Mouse (Mus musculus) neutrophil, adult 5-6 weeks (primary cell): ENCODE data around the gene a. TPM values are rescaled to one million over a fixed set of nuclear protein-coding genes. Genes with fewer than 3 reads are reported as not detected.
"Not testable (repeated sequence)": the region's sequence is repeated elsewhere in the genome, so short reads cannot be mapped to it uniquely, and the experiment has no call there.

Experiments
- ATAC-seq: fragments of 151-379, 151-347 bp; 2 replicates; pipeline ENCODE4 v1.8.0; 2017; ENCODE audit warnings: mild to moderate bottlenecking, moderate TSS enrichment; ENCODE audit not compliant: insufficient number of reproducible peaks, poor library complexity, low FRiP score, severe bottlenecking; ENCODE audit errors: extremely low read depth
- total RNA-seq: library from RNA; stranded (forward); fragments of 200-1000 nt; gene quantifications from 2 replicates; pipeline ENCODE4 v1.2.3, GENCODE M21; 2017

a gene
- total RNA-seq, 1 experiment from 2014 or later: not detected

DNA sequence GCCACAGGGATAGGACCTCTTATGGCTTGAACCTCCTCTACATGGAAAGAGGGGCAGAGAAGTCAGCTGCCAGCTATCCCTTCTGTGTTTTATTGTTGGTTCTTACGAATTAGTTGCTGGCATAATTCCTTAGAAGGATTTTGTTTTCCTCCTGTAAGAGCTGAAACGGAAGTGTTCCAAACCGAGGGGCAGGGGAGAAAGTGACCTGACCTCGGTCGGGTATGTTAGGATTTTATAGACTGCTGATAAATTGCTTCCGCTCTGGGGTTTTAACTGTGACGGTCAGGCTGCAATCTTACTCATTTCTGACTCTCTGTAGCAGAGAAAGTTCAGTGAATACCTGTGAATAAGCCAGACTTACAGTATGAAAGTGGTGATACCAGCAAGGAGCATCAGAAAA, 158.2 kb downstream of the a start:
- ATAC-seq: no peak

DNA sequence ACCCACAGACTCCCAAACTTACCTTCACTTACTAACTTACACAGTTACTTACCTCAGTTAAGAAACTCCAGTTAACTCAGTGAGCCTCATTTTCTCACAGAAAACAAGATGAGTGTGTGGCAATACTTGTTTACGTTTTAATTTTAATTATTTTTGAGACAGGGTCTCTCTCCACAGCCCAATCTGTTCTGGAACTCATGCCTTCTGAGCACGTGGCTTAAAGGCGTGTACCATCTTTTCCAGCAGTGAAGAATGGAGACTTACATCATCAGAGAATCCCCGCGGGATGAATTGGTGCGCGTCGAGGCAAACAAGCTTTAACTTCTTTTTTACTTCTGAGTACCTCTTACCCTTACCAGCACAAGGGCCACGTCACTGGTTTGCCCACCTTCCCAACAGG, 158.7 kb downstream of the a start:
- no peak for ATAC-seq

DNA sequence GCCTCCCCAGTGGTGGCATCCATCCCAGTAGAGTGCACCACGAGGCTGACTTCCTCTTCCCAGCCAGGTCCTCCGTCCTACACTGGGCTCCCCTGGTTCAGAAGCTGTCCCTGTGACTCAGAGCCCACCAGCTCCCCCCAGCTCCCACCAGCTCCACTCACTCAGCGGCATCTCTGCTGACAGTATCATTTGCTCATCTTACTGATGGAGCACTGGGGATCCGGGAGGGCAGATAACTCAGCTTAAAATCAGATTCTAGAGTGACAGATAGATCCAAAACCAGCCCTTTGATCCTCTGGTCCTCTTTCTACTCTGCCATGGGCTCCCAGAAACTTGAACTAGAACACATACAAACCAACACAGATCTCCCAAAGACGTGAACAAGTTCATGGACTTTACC, 159.4 kb downstream of the a start:
- no peak for ATAC-seq

DNA sequence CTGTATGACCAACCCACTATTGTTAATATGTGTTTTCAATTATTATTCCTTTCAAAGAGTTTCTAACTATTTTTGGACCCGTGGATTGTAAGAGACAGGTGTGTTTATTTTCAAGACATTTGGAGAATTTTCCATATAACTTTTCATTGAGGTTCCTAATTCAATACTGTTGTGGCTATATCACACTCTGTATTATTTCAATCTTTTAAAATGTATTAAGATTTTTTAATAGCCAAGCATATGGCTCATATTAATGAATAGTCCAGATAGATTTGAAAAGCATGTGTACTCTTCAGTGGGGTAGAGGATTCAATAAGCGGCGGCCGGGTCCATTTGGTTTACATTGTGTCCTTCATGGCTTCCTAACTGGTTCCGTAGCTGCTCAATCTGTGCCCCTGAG, 168.3 kb downstream of the a start:
- ATAC-seq: no peak

DNA sequence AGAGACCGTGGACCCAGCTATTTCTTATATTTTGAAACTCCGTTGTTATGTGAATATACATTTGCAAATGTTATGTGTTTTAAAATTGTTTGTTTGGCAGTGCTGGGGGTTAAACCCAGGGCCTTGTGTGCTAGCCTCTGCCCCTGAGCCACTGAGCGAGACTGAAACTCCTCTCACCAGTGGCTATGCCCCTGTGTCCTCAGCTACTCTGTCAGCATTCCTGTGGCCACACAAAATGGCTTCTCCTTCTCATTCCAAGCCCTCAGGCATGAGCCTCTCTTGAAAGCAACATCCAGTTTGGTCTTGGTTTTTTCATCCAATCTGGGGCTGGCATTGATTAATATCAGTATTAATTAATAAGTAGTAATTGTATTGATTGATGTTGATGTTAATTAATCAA, 168.7 kb downstream of the a start:
- no peak for ATAC-seq

DNA sequence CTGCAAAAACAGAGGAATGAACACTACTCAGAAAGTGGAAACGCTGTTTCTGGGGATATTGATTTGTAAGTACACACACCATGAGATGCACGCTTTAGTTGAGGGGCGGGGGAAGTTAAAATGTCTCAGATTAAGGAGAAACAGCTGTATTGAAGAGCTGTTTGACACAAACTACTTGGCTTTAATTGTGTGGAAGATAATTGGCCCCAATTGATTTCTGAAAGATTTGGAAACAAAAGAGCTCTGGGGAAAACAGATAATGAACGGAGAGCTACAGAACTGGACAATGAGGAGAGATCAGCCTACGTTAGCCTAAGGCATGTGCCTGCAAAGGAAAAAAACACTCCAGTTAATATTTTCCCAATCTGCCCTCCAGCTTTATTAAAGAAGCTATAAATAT, 172.0 kb downstream of the a start:
- no peak for ATAC-seq

DNA sequence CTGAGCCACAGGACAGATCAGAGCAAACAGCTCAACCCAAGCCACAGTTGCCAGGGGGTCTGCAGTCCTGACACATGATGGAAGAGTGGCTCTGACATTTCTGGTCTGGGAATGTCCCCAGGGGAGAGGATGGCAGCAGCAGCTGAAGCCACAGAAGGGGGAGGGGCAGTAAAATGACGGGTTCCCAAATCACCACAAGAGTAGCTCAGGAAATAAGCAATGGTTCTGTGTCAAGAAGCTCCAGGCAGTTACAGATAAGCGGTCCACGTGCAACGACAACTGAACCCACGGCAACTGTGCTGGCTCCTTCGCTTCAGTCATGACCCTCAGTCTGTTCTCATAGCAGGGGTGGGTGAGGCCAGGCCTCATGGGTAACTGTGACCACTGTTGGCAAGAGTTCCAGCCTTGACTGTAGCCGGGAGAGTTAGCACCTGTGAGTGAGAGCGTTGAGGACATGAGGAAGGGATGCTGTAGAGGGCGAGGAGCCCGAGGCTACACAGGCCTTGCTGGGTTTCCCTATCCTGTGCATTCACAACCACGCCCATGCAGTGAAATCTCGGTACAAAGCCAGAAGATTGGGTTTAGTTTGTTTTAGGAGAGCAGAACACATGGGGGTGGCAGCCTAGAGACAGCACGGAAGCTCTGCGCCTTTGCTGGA, 178.7 kb downstream of the a start:
- not testable (repeated sequence) for ATAC-seq

DNA sequence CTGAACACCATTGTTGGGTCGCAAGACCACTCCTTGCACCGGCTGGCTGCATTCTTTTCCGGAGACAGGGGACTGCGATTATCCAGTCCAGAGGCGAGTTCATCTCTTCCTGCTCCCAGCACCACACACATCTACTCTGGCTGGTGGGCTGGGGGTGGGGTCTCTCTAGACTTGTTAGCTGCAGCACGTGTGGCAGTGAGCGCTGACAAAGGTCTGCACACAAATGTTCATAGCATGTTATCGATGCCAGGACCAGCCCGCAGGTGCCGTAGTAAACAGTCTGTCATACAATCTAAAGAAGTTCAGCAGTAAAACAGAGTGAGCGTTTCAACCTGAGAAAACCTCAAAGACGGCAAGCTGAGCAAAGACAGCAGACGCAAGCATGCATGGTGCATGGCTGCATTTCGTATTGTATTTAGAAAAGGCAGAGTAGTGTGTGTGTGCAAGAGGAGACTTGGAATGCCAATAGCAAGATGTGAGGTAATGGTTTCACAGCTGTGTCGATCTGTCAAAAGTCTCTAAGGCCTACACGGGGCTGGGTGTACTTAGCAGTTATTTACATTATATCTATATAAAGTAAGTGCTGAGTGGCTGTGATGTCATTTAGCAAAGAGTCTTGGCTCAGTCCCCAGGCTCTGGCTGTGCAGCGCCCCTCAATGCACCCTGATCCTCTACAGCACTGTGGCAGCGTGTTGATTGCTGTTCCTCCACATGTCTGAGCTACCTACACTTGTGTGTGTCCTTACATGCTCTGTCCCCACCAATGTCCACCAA, 180.9 kb downstream of the a start:
- no peak for ATAC-seq

DNA sequence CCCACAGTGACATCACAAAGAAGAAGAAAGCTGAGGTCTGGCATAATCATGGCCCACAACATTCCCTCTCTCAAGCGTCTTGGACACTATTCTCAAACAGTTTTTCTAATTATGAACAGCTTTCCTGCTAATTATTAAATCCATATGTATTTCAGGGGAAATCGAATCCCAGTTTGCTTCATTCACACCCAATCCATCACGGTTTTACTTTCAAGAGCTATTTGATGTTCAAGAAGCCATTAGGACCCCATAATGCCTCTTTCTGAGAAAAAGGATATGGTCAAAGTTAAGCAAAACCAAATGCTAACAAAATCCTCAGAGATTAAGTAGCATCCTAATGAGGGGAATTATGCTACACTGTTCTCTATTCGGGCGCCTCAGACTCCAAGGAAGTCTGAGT, 181.8 kb downstream of the a start:
- ATAC-seq: no peak

DNA sequence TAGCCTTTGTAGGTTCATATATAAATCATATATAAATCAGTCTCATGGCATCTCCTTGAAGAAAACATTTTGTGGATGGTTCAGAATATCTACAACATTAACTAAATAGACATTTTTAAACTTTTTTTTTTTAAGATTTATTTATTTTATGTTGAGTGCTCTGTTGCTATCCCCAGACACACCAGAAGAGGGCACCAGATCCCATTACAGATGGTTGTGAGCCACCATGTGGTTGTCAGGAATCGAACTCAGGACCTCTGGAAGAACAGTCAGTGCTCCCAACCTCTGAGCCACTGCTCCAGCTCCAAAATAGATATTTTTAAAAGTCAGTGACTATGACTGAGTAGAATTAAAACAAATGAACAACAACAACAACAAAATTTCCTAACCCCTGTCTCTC, 195.4 kb downstream of the a start:
- ATAC-seq: no peak

DNA sequence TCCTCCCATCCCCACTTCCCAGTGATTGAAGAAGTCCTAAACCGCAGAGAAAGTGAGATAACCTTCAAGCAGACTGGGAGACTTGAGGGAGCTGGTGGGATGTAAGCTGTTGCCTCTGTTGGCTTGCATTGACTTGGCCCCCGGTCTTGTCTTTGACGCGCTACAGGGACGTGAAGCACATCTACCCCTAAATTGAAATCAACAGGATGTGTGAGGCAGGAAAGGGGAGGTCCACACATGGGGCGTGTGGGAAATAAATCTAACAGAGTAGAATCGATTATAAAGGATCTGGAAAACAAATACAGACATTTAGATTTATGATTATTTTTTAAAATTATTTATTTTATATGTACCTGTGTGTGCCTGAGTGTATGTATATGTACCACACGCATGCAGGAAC, 200.2 kb downstream of the a start:
- ATAC-seq: no peak

DNA sequence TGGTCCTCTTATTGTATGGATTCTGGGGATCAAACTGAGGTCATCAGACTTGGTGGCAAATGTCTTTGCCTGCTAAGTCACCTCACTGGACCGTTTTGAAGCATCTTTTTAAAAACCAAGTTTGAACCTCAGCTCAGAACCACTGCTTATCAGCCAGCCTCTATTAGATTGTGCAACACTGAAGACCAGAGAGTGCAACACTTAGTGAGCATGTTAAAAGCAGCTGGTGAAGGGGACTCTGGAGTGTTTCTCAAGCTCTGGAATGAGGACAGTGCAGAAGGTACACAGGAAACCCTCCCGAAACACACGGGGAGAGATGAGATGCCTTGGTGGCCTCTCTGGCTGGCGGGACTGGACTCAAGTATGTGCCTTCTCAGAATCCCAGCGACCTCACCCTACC, 200.9 kb downstream of the a start:
- ATAC-seq: no peak

DNA sequence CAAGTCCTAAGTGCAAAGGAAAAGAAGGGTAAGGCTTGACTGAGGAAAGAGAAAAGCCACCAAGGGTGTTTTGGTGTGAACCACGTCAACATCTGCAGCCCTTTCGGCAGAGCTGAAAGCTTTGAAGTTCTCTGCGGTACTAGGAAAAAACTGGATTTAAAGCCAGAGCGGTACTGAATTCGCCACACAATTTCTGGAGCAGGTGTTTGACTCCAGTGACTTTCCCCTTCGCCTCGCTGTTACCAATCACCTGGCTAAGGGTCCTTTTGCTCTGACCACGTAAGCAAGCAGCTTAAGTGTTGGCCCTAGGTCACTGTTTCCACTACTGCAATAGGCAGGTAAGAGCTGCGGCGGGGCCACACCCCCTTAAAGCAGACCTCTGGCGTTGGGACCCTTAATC, 214.3 kb downstream of the a start:
- ATAC-seq: no peak

DNA sequence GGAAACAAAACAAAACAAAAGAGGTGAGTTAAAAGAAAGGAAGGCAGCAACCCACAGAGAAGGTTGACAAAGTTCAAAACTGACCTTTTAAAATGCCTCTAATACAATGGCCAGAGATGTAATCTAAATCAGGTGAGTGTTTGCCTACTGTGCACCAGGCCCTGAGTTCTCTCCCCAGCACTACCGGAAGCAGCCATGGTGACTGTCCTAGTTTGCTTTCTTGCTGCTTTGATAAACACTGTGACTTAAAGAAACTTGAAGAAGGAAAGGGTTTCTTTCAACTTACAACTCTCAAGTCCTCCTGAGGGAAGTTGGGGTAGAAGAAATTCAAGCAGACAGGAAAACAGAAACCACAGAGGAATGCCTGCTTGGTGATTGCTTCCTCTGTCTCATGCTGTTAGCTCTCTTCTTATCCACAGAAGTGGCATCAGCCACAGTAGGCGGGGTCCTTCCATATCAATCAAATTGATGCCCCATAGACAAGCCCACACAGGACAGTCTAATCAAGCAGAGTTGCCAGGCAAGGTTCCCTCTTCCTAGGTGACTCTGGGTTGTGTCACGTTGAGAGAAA, 220.0 kb downstream of the a start:
- ATAC-seq: no peak

DNA sequence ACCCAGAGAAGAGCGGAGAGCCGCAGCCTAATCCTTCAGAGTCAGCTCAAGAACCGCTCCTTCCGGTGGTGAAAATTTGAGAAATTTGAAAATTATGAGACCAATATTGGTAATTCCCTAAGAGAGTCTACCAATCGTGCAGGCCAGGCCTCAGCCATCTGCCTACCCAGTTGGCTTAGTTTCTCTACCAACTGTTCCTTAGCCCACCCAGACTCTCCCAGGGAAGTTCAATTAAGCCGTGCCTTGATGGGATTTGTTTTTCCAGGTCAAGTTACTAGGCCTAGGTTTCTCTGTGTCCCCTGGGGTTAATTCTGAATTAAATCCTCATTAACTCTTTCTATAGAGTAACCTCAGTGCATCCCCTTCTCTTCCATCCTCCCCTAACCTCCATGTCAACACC, 221.8 kb downstream of the a start:
- no peak for ATAC-seq

DNA sequence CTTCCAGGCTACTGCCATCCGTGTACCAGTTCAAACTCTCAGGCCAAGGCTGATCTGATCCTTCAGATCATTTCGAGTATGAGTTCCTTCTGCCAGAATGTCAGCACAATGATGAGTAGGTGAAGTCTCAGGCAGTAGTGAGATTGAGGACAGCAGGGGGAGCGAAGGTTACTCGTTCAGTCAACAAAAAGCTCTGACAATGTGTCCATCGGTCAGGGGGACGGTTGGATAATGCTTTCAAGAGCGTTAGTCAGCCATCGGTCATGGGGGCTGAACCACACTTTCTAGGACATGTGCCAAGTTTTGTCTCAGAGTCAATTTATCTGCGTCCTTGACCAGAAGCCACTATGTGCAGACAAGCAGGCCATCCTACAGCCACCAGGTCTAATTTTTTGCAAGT, 225.5 kb downstream of the a start:
- ATAC-seq: not testable (repeated sequence)

DNA sequence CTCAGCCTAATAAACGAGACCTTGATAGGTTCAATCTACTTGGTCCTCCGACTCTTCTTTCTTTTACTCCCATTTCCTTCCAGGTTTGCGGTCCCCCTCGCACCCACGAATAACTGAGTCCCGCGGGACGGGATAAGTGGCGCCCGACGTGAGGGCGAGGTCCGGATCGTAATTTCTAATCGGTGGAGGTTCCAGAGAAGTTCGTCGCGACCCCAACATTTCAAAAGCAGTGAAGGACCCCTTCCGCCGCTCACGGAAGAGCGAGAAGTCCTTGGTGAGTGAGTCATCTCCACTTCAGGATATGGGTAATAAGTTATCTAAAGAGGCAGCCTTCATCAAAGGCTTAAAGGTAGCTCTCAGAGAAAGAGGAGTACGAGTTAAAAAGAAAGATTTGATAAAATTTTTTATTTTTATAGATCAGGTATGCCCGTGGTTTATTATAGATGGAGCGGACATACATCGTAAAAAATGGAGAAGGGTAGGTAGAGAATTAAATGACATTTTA, 227.1 kb downstream of the a start, which contains the start of gene Gm14226:
TSS of gene Gm14226 (plus strand) at position 16 of the 505 bp plus-strand sequence.
- not testable (repeated sequence) for ATAC-seq

DNA sequence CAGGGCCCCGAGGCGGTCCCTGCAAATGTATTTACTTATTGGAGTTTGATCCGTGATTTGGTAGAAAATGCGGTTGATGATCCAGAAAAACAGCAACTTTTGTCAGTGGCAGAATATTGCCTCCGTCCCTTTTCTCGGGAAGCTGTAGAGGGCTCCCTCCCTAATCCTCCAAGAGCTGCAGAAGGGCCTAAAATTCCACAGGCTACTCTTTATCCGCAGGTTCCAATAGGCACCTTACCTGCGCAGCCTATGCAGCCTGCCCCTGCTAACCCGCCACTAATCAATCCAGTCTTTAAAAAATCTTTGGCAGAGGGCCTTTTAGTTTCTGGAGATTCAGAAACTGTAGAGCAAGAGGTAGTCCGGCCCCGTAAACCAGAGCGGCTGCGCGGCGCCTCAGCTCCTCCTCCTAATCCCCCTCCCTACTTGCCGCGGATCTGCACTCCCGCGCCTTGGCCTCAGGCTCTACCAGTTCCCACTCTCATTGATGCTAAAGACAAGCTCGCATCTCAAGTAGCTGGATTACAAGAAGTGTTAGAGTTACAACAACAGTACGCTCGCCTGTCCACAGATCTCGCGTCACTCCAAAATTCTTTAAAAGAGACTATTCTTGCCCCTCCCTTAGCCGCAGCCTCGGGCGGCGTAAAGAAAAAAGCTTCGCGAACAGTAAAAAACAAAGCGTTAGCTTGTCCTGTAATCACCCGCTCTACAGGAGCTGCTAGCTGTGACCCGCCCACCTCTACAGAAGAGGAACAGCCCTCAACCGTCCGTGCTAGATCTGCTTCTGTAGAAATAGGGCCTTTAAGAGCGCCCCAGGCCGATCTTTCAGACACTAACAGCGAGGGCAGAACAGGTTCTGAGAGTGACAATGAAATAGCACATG, 227.8 kb downstream of the a start:
- ATAC-seq: peak; percentile 82

DNA sequence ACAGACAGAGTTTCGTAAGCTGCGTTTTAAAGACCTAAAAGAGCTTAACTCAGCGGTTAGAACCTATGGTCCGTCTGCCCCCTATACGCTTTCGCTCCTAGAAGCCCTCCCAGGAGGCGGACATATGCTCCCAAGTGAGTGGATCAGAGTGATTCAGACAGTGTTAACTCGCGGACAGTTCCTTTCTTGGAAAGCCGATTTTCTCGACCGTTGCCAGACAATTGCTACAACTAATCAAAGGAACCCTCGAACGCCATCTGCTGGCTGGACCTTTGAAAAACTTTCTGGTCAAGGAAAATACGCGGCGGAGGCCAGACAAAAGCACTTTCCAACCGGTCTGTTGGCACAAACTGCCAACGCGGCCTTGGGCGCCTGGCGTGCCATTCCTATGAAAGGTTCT, 228.5 kb downstream of the a start:
- peak; percentile 74 for ATAC-seq
